Mouse (Mus musculus) lung, postnatal 25 days (tissue): ENCODE results near the gene Sik2.

Experiments used
- DNase-seq: peaks from one replicate; pipeline ENCODE4 v3.0.0; 2022; ENCODE audit warnings: low spot score

Sik2 gene

DNA sequence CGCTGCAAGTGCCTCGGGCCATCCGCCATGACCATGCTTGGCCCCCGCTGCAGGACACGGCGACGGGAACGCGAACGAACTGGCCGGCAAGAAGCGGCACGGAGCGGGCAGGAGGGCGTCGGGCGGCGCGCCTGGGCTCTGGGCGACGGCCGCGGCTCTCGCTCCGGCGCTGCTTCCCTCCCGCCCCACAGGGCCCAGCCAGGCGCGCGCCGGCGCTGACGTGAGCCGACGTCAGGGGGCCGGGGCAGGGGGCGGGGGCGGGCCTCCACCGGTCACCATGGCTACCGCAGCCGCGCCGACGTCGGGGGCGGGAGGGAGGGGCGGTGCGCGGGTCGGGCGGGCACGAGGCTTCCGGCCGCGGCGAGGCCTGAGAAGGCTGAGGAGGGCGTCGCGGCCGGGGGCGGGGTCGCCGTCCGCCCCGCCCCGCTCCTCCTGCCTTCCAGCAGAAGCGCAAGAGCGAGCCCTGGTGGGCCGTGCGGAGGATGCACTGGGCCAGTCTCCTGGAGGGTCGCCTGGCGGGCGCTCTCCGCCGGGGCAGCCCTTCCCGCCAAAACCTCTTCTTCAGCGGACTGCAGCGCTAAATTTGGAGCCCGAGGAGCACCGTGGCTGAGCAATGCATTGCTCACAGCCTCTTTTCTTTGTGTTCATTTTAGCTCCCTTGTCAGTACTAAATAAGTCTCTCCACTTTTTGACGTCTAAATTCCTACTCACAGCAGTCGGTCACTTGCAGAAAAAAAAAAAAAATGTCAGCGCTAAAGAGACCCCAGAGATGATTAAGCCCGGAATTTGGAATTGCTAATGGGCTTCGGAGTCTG lies at the start of gene Sik2:
Sik2 (minus strand) TSS at position 233 of the 815 bp plus-strand sequence.
- DNase-seq = peak; percentile 87

DNA sequence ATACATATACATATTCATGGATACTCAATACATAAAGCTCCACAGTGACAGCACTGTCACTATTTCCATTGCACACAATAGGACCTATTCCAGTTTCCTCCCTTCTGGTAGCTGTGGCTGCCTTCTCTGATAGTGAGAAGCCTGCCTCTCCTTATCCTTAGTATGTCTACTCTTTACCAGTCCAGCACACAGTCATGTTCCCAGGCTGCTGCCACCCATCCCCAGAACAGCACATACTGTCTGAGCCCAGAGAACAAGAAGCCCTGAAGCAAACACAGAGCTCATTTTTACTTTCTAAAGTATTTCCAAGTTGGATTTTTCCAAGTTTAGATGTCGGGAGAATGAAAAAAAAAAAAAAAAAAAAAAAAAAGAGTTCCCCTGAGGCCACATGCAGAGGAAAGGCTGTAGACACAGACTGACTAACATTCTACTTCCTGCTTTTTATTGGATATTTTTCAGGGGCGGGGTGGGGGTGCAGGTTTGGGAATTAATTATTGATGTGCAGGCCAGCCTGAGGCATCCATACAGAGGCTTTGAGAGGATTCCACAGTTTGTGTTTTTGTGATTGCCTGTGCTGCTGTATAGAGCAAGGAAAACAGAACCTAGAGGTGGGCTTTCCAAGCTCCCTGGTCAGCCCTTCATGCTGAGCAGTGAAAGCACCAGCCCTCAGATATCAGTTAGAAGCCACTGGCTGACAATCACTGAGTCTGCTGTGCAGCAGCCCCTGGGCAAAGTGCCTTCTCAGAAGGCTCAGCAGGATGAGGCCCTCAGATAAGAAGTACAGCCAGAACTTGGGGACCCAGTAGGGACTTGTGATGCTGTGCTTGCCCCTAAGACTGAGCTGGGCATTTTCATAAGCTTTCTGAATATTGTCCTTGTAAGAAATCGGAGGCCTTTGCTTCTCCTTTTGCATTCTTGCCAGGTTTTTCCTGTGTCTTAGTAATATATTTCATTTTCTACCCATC lies 47.8 kb upstream of the Sik2 start:
- DNase-seq = no peak

DNA sequence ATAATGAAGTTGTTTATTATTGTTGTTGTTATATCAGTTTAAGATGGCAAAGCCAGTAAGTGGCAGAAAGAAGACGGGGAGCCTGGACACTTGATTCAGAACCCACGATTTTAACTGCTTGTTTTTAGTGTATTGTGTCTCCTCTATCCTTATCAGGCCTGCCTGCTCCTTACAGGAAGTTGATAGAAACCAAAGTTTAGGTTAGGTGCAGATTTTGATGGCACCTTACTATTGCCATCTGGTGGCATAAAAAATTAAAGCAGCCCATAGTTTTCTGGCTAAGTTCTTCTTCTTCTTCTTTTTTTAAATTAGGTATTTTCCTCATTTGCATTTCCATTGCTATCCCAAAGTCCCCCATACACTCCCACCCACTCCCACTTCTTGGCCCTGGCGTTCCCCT lies 43.3 kb upstream of the Sik2 start:
- DNase-seq = no peak

DNA sequence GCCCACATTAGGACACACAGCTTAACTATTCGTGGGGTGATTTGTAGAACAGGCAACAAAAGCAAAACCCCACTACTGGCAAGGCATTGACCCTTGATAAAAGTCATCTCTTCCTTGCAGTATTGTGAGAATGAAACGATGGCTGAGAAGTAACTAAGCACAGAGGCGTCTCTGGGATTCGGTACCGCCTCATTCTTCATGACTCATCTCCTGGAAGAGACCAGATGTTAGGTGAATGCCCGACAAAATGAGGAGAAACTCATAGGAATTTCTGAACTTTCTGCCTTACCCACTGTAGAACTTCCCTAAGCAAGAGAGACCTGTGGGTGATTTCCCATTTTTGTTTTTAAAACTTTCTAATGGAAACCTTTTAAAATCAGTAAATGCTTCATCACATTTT lies 33.3 kb upstream of the Sik2 start:
- no peak for DNase-seq

DNA sequence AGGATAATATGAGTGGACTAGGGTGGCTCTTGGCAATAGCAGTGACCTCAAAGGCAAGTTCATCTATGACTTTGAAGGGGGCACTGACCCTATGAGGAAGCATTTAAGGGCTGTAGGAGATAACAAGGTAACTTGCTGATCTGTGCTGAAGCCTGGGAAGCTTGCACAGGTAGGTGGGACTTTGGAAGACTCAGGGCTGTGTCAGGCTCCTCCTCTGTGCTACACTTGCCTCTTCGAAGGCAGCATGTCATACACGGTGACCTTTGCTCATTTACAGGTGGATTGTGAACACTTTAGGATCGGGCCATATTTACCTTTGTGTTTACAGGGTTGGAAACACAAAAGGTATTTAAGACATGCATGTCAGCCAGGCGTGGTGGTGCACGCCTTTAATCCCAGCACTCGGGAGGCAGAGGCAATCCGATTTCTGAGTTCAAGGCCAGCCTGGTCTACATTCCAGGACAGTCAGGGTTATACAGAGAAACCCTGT lies 32.7 kb upstream of the Sik2 start:
- no peak for DNase-seq

DNA sequence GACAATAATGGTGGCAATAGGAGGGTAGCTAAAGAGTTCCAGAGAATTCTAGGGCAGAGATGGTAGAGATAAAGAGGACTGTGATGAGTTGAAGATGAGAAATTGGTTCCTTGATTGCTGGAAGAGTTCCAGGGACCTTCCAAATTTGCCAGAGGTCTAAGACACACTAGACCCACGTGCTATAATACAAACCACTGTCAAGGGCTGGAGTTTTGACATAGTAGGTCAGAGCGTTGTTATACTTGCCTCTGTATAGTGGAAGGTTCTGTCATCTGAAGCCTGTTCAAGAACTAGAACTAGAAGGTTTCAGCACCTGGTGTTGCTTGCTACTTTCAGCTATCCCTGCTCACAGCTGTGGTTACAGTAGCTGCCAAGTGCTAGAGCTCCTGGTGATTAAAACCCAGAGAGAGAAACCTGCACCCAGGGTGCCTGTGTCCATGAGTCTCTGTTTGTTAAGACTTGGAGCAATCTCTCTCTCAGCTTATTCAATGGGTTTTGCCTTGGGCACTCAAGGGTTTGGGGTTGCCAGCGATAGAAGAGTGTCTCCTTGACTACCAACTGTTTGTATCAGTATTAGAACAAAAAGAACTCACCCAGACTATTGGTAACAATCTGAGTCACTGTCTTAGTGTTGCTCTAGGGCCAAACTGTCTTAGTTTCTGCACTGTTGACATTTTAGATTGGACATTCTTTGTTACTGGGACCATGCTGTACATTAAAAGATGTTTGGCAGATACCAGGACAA lies 24.1 kb upstream of the Sik2 start:
- no peak for DNase-seq

DNA sequence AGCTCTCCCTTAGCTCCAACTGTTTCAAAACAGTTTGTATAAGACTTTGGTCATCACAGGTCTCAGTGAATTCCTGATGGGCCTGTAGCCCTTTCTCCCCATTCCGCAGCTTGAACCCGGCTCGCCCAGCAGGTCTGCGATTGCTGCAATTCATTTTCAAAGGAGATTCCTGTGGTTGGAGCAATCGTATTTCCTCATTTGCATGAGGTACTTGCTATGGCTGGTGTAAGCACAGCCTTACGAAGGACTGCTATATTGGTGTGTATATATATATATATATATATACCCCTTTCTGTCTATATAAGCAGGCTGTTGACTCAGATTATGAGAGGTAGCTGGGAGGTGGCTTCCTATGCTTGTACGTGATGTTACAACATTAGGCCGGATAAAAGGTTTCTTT lies 23.4 kb upstream of the Sik2 start:
- DNase-seq = no peak

DNA sequence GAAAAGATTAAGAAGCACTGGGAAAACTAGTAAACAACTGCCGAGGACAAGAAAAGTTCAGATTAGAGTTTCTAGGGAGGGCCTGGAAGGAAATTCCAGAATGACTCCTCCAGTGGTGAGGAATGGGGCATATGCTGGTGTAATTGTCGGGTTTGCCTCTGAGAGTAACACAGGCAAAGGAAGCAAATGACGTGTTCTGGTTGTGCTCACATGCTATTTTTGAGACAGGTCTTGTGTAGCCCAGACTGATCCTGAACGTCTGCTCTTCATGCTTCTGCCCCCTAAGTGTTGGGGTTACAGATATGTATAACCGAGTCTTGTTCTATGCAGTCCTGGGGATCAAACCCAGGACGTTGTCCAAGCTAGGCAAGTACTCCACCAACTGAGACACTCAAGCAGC lies 22.7 kb upstream of the Sik2 start:
- DNase-seq = no peak

DNA sequence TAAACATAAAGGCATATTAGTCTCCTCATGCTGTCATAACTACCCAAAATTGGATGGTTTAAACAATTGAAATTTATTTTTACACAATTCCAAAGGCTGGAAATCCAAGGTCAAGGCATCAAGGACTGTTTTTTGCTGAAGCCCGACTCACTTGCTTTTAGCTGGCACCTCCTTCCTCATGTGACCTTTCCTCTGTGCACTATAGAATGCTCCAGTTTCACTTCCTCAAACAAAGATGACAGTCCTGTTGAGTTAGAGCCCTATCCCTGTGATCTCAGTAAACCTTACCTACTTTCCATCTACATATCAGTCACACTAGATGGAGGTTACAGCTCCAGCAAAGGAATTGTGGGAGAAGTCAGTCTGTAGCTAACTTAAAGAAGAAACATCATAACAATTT lies 21.3 kb upstream of the Sik2 start:
- DNase-seq = peak; percentile 29

DNA sequence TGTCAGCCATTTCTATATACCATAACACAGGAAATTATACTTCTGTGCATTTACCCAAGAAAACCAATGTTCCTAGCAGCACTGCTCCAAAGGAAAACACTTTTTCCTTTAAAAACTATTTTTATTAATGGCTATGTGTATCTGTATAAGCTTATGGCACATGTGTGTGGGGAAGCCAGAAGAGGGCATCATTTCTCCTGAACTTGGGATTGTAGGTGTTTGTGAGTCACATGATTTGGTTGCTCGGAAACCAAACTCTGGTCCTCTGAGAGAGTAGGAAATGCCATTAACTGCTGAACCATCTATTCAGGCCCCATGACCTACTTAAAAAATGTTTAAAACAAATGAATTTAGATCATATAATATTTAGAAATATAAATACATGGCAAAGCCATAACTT lies 18.1 kb upstream of the Sik2 start:
- DNase-seq = no peak

DNA sequence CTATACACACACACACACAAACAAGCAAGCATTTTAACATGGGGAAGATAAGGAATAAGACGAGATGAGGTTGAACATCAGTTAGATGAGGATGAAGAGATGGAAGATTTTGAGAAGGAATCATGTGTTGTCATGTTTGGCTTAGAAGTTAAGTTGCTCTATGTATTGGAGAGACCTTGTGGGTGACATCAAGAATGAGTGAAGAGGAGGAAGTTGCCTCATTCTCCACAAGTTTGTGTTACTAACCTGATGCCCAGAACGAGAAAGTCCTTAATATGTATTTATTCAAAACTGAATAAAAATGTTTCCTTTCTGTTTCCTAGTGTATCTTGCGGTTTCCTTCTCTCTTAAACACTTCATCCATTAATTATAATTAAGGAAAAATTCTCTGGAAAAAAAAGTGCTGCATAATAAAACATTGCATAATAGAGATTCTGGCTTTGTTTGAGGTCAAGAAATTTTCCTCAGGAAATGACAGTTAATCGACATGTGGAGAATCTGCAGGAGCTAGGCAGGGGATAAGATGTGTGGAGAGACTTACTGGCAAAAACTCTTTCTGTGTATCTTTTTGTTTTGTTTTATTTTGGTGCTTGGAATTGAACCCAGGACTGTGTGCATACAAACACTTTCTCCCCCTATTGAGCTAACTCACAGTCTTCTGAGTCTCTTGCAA lies 12.4 kb upstream of the Sik2 start:
- no peak for DNase-seq

DNA sequence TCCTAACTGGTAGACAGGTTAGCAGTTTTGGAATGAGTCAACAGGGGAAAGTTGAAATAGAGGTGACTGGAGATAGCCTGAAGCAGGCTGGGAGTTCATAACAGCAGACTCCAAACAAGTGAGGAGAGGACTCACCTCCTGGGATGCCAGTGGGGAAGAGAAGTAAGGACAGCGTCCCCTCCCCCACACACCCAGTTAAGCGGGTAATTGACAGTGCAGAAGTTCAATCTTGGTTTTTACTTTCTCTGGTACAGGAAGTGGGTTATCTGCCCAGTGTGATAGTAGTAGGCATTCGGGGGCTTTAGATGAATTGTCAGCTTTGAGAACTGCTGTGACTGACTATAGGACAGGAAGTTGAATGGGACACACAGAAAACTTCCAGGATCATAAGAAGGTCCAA lies 11.5 kb upstream of the Sik2 start:
- DNase-seq = no peak

DNA sequence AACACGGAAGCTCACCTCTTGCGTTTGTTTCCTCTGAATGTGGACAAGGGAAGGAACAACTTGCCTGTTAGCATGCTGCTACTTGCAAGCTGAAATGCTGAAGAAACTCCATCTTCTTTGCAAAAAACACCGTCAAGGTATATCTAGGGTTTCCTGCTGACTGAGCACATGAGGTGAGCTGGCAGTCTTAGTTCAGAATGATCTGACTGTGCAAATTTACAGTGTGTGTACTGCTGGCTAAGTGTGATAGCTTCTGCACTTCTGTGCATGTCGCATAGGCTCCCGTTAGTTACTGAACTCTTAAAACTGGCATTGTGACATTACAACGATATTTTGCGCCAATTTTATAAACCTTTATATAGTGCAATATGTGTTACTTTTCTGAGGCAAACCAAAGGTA lies 10.8 kb upstream of the Sik2 start:
- no peak for DNase-seq

DNA sequence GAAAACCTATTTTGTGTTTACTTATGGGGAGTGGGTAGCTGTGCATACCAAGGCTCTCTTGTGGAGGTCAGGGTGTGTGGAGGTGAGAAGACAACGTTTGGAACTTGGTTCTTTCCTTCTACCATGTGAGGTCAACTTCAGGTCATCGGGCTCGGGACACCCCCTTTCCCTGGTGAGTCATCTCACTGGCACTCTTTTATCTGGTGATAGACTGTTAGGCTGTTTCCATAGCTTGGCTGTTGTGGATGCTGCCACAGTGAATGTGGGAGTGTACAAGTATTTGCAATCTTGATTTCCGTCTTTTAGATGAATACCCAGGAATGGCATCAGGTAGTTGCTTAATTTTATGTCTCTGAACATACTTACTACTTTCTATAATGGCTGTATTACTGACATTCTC lies 6.9 kb upstream of the Sik2 start:
- DNase-seq = no peak

DNA sequence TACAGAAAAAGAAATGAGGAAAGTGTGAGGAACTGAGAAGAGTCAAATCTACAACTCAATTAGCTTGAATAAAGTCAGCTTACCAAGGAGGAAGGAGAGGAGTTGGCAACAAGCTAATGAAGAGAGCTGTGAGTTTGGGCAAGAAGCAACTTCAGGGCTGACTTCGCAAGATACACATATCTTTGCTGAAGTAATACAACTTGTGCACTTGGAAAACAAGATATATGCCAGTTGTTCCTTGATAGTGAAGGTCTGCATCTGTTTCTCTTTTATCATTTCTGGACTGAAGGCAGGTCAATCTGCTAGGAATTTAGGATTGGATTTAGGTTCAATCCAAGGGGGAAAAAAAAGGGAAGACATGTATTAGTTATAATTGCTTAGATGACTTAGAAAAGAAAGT lies 4.8 kb upstream of the Sik2 start:
- no peak for DNase-seq

DNA sequence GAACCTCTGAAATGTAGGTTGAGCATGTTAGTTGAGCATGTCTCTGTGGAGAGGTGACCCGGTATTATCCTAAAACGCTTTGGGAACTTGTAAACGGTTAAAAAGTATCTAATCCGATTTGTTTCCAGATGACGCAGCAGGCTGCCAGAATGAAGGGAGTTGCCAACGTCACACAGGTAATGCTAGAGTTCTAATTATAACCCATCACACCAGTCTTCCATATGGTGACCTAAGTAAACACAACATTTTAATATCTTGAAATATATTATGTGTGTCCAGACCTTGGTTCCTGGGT lies 730 bp upstream of the Sik2 start:
- DNase-seq = no peak

DNA sequence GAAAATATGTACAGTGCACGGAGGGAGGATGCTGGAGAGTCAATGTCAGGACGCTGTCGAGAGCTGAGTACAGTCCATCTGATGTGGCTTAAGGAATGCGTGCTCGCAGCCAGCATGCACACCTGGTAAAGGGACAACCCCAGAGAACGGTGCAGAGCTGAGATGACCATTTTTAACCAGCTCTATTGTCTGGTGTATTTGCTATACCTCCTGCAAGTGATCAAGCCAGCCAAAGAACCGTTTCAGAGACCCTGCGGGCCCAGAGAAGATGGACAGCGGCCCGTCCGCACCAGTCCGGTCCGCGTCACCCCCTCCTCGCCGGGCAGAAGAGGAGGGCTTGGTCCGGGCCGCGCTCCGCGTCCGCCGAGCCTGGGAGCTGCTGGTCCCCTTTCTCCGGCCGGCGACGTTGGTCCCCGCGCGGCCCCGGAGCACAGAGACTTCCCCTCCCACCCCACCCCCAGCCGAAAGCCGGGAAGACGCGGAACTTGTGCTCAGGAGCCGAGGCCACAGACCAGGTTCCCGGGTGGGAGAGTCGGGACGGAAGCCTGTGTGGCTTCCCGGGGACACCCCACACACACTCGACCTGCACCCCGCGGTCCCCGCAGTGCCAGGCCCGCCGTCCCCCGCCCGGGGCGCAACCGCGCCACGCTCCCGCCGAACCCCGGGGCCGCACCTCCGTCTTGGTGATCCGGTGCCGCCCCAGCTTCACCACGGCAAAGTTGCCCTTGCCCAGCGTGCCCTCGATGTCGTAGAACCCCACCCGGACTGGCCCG lies 619 bp downstream of the Sik2 start:
- peak; percentile 17 for DNase-seq

DNA sequence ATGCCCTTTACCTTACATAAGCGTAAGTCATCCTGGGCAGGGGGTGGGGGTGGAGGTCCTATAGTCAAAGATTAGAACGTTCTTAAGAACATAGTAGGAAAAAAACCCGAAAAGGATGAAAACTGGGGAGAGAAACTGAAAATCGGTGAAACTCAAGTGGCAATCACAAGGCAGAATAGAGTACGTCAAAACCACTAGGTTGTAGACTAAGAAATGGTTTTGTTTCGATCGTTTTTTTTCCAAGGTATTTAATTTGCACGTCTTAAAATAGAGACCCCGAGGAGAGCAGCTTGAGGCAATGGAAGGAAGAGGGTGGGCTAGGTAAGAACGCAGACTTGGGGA lies 1.2 kb downstream of the Sik2 start:
- no peak for DNase-seq

DNA sequence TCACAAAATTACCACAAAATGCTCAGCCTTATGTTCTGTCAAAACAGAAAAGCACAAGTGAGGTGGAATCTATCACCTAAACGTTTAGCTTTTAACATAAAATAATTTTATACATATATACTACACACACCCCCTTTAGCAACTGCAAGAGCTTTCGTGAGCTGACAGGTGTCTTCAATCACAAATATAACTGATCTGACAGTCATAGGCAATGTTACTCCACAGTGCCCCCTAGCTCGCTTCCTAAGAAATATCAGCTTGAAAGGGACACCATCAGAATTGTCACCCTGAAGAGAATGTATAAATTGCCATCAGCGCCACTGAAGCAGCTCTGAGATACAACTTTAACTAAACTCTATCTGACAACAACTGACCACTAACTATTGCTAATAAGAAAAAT lies 2.0 kb downstream of the Sik2 start:
- DNase-seq = peak; percentile 78

DNA sequence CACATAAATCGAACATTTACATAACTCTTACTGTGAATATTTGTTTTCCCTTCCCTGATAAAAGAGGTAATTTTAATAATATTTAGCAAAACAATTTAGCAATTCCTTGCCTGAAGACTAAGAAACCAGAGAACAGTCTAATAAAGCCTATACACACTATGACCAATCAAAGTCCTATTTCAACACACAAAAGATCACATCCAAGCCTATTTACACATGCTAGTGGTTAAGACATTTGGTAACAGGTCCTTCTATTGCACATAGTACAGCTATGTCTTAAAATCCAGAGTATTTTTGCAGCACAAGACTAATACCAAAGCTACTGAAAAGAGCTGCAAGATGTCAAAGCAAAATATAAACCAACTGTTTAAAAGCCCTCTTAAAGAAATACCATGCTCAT lies 4.8 kb downstream of the Sik2 start:
- DNase-seq = no peak

DNA sequence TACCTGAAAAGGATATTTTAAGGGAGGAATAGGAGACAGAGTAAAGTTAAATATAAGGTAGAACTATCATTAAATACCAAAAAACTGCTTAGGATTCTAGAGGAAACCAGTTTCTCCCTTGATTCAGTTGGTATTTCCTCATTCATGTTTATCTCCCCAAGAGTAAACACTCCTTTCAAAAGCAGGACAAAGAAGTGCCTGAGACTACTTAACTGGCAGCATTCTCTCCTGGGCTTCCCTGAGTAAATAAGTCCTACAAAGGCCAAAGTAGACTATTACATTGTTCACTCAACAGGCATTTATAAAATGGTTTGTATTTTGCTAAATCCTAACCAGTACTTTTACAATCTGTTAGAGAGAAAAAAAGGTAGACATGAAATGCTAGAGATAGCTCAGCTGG lies 22.2 kb downstream of the Sik2 start:
- peak; percentile 18 for DNase-seq
